10 mouse cellular contexts compared by ENCODE assay signal in the genomic region with DNA sequence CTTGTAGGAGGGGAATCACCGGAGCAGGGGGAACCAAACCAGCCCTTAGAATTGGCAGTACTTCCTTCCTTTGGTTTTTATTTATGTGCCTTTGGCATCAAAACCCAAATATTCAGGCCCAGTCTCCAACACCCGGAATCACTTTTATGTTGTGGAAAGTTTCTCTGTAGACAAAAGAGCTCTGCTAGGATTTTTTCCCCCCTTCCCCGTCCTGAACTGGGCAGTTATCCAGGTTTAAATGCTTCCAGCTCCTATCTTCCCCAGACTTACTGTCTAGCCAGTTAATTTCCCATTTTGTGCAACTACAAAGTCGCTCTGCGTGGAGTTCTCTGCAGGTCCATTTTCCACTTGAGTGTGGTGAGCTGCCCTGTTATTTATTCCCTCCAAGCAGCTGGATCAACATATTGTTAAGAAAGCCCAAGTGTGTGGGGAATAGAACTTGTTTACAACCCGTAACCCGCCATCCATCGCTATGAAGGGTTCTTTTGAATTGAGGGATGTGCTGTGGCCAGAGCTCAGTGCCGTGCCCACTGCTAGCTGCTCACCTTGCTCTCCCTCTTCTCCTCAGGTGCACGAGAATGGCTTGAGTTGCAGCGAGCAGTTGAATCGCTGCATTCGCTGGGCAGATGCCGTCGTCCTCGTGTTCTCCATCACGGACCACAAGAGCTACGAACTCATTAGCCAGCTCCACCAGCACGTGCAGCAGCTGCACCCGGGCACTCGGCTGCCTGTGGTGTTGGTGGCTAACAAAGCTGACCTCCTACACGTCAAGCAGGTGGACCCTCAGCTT. TPM values are rescaled to one million over a fixed set of nuclear protein-coding genes. Genes with fewer than 3 reads are reported as not detected.
DNase-seq lines count a peak whose midpoint lies in the region; ATAC-seq and TF ChIP-seq lines count a peak whose summit lies in the region.
"Had no signal": no experiment of that assay in that cellular context is flagged by ENCODE, and none has a peak within 500 bp of the region (broad histone marks: within the 10 kb centered on the region; RNA-seq: fewer than 3 reads in every experiment).

No protein-coding gene starts in this region.

- peak overlapping the region; percentile 88; the same call in 1 of the 2 replicates for H3K4me2 ChIP-seq in forebrain, embryonic 15.5 days (replicated peaks)
- H3K4me2 ChIP-seq: liver, embryonic 15.5 days had no signal

- no peaks in the 10 kb centered on the region for H3K79me2 ChIP-seq in heart, adult 2 months (replicated peaks; ENCODE audit: control insufficient read depth, insufficient read depth, low read length)

- H3K4me3 ChIP-seq in heart, adult 2 months = peak overlapping the region; percentile 90
- no peak overlapping the region; the same call in 1 of the 2 replicates for H3K4me3 ChIP-seq in forebrain, embryonic 15.5 days
- H3K4me3 ChIP-seq: liver, embryonic 15.5 days had no signal

- no peak for TF ChIP-seq CTCF in heart, adult 2 months (IDR thresholded peaks at IDR 0.05)

- intact Hi-C loops in heart, adult 2 months (cut with DNase I) = loop anchor here (2.0 to 5.0 kb wide), 4 partner anchors 50 to 105 kb away; no protein-coding TSS in a partner anchor
- intact Hi-C loops in heart, postnatal 25 days (cut with DNase I) = loop anchor here (2.0 to 10.0 kb wide), 5 partner anchors 50 to 193 kb away; a partner anchor contains a TSS

- H3K36me3 ChIP-seq in heart, adult 2 months (ENCODE audit: control insufficient read depth, insufficient read depth, low read length) = peaks cover 10% of the 10 kb centered on the region
- no peaks in the 10 kb centered on the region for H3K36me3 ChIP-seq in forebrain, embryonic 15.5 days

- peaks cover 10% of the 10 kb centered on the region for H3K4me1 ChIP-seq in heart, adult 2 months (ENCODE audit: control insufficient read depth, insufficient read depth, low read length)
- peaks cover 38% of the 10 kb centered on the region for H3K4me1 ChIP-seq in forebrain, embryonic 15.5 days

- WGBS in heart, adult 2 months = 50% methylated on average over 22 of the region's 22 CpGs
- 58% methylated on average over 22 of the region's 22 CpGs for WGBS in forebrain, embryonic 15.5 days

- no peak for ATAC-seq in forebrain, embryonic 15.5 days (replicated peaks)
- no peak for ATAC-seq in monocyte, adult 5-6 weeks (replicated peaks; ENCODE audit: insufficient number of reproducible peaks, low FRiP score, low TSS enrichment, poor library complexity, severe bottlenecking)

- H3K27ac ChIP-seq in heart, adult 2 months = peak overlapping the region; percentile 96
- peak overlapping the region; percentile 31; the same call in 1 of the 2 replicates for H3K27ac ChIP-seq in forebrain, embryonic 15.5 days (replicated peaks)
- H3K27ac ChIP-seq: liver, embryonic 15.5 days had no signal

- peak in 1 of 2 experiments; percentile 30 for DNase-seq in heart, adult 2 months
- no peak for DNase-seq in heart, postnatal 25 days (ENCODE audit: low spot score)
- DNase-seq in Muller cell, postnatal 12 days (ENCODE audit: inconsistent ontology term) = peak; percentile 70
- peak; percentile 56 for DNase-seq in kidney, postnatal 14 days
- DNase-seq in left cerebral cortex, adult 11 months (ENCODE audit: low spot score) = no peak
- no peak for DNase-seq in cerebellum, postnatal 25 days
- DNase-seq: gastrocnemius, postnatal 10 days had no signal

- no peaks in the 10 kb centered on the region for H3K9me3 ChIP-seq in forebrain, embryonic 15.5 days
- H3K9me3 ChIP-seq: liver, embryonic 15.5 days had no signal

- peak overlapping the region; percentile 22 for H3K9ac ChIP-seq in heart, adult 2 months (ENCODE audit: low read depth, low read length)
- H3K9ac ChIP-seq in forebrain, embryonic 15.5 days (replicated peaks) = no peak overlapping the region
- H3K9ac ChIP-seq: liver, embryonic 15.5 days had no signal

- no peaks in the 10 kb centered on the region for H3K27me3 ChIP-seq in heart, adult 2 months (ENCODE audit: control insufficient read depth, insufficient read depth, low read length)
- H3K27me3 ChIP-seq in forebrain, embryonic 15.5 days = no peaks in the 10 kb centered on the region

- TF ChIP-seq EP300 in heart, adult 2 months (IDR thresholded peaks at IDR 0.05; ENCODE audit: insufficient read depth, low read depth, low read length) = no peak

- TF ChIP-seq POLR2A in heart, adult 2 months (IDR thresholded peaks at IDR 0.05; ENCODE audit: insufficient read depth, low read depth, low read length) = no peak

RNA-seq across cellular contexts. Expression of a gene that starts 2.6 kb away (rescaled TPM):
- 10 to 100 TPM; 27.8 to 28.9 TPM for total RNA-seq in heart, adult 2 months (2021)
- 31.3 and 44.4 TPM in 2 replicates for polyA plus RNA-seq in heart, adult 2 months (2012; rRNA removed)
- 10 to 100 TPM; 35.8 to 50.2 TPM for total RNA-seq in heart, postnatal 25 days (2021)
- polyA plus RNA-seq in forebrain, embryonic 15.5 days (2015; fragmentation: Nextera tagmentation; extraction: Ambion mirVana) = 30.9 TPM in 2 replicates
- 0.57 to 0.78 TPM in 2 of 3 replicates, not detected in the other for total RNA-seq in monocyte, adult 5-6 weeks (2017)

Comparison
In these comparisons a context has a peak if more than half of its experiments do, and no peak if none do; other contexts are left out.
1. DNase-seq: peak in Muller cell, postnatal 12 days (single experiment) and kidney, postnatal 14 days (single experiment); none in heart, postnatal 25 days (single experiment), left cerebral cortex, adult 11 months (single experiment) and cerebellum, postnatal 25 days (0 of 2).
2. RNA of a gene that starts 2.6 kb away (total RNA-seq): 35.8 to 50.2 TPM in heart, postnatal 25 days and 27.8 to 28.9 TPM in heart, adult 2 months; 0.57 to 0.78 TPM in monocyte, adult 5-6 weeks; every median in the first group is over 10 times any median in the second.